Mouse (Mus musculus) CH12.LX (cell line): ENCODE results near the gene Zw10.

Experiments
- BHLHE40 ChIP-seq: IDR thresholded peaks from 2 replicates; pipeline ENCODE4 v1.6.1; 2011; ENCODE audit warnings: mild to moderate bottlenecking, low read depth, low read length, improper control_type of control experiment
- CHD1 ChIP-seq: IDR thresholded peaks from 2 replicates; pipeline ENCODE4 v1.6.1; 2012; ENCODE audit warnings: low read depth, low read length, improper control_type of control experiment, inconsistent platforms
- CTCF ChIP-seq, 2 experiments: IDR thresholded peaks in 1 of 2; conservative IDR thresholded peaks in 1 of 2; 2 replicates each; pipeline ENCODE4 v1.5.1; 2011 to 2012; ENCODE audit warnings: low read depth in 2 of 2, low read length in 2 of 2, improper control_type of control experiment in 1 of 2, inconsistent platforms in 1 of 2, mild to moderate bottlenecking in 1 of 2, moderate library complexity in 1 of 2
- E2F4 ChIP-seq: IDR thresholded peaks from 2 replicates; pipeline ENCODE4 v1.6.1; 2011; ENCODE audit warnings: low read depth, low read length, improper control_type of control experiment; ENCODE audit not compliant: insufficient replicate concordance
- EP300 ChIP-seq: IDR thresholded peaks from 2 replicates; pipeline ENCODE4 v1.6.1; 2011; ENCODE audit warnings: low read length, improper control_type of control experiment
- MAFK ChIP-seq: IDR thresholded peaks from 2 replicates; pipeline ENCODE4 v1.6.1; 2011; ENCODE audit warnings: low read length, improper control_type of control experiment; ENCODE audit not compliant: insufficient replicate concordance
- MAX ChIP-seq: IDR thresholded peaks from 2 replicates; pipeline ENCODE4 v1.6.1; 2011; ENCODE audit warnings: low read length, improper control_type of control experiment
- PAX5 ChIP-seq: IDR thresholded peaks from 2 replicates; pipeline ENCODE4 v1.6.1; 2012; ENCODE audit warnings: low read length, inconsistent platforms, mixed read lengths
- POLR2A ChIP-seq: IDR thresholded peaks from 2 replicates; pipeline ENCODE4 v1.6.1; 2011; ENCODE audit warnings: low read depth, mild to moderate bottlenecking, improper control_type of control experiment, low read length
- SMC3 ChIP-seq: IDR thresholded peaks from 2 replicates; pipeline ENCODE4 v1.6.1; 2011; ENCODE audit warnings: low read depth, low read length, improper control_type of control experiment
- ZC3H11A ChIP-seq: IDR thresholded peaks from 2 replicates; pipeline ENCODE4 v1.6.1; 2012; ENCODE audit warnings: low read depth, mild to moderate bottlenecking, inconsistent platforms, low read length, improper control_type of control experiment

- TF ChIP-seq POLR2A (no peak), PAX5 (no peak), CTCF (conservative IDR thresholded peaks at IDR 0.05 in 1 of 2, IDR thresholded peaks at IDR 0.05 in 1 of 2; ENCODE audit: low read depth in 2 of 2, low read length in 2 of 2) (no peak), CHD1 (no peak), ZC3H11A (no peak), E2F4 (no peak), MAFK (no peak), MAX (no peak), EP300 (no peak), SMC3 (no peak), BHLHE40 (no peak)
Measured at GRCm38 (mm10) chr9:49111296-49111695, 55.9 kb downstream of the Zw10 start.
